Mouse (Mus musculus): Measurements from ENCODE around the gene Btbd9.

GRCm38 (mm10) chr17:30301338-30301737, 274.9 kb downstream of the Btbd9 start:
- 0 out of 2 replicates have a peak, but pooled peaks have one; percentile 2 for TF ChIP-seq CTCF (IDR thresholded peaks at IDR 0.05; ENCODE audit: extremely low read depth, insufficient read depth, low read length)
- no peak for TF ChIP-seq POLR2A (IDR thresholded peaks at IDR 0.05; ENCODE audit: extremely low read depth, insufficient read depth, low read length)
